Mouse (Mus musculus) lung, adult 2 months (tissue): ENCODE data around the gene 1700010B08Rik. TPM values are rescaled to one million over a fixed set of nuclear protein-coding genes. Genes with fewer than 3 reads are reported as not detected.
"Not testable (repeated sequence)": the region's sequence is repeated elsewhere in the genome, so short reads cannot be mapped to it uniquely, and the experiment has no call there.

Source experiments
- DNase-seq: peaks from one replicate; pipeline ENCODE4 v3.0.0; 2022
- H3K4me1 ChIP-seq: fragments of 200-500 bp; 2 replicates; pipeline ENCODE4 v1.6.1; 2011; ENCODE audit warnings: low read length; ENCODE audit not compliant: control insufficient read depth, insufficient read depth
- H3K4me3 ChIP-seq: fragments of 200-500 bp; replicated peaks from 2 replicates; pipeline ENCODE3; 2011; ENCODE audit warnings: low read depth, mild to moderate bottlenecking, control low read depth, low read length; ENCODE audit errors: extremely low read depth
- CTCF ChIP-seq: fragments of 200-500 bp; IDR thresholded peaks from 2 replicates; pipeline ENCODE4 v1.5.1; 2011; ENCODE audit warnings: mild to moderate bottlenecking, low read length, control low read depth; ENCODE audit not compliant: insufficient read depth
- POLR2A ChIP-seq: fragments of 200-500 bp; IDR thresholded peaks from 2 replicates; pipeline ENCODE4 v1.6.1; 2011; ENCODE audit warnings: low read depth, mild to moderate bottlenecking, control low read depth, low read length, borderline replicate concordance; ENCODE audit errors: extremely low read depth
- WGBS: fragments of 180-500 bp; shearing (Covaris S2); methylation state at CpG from one replicate; pipeline ENCODE4 v1.1.7; 2018; 5-methylcytosine and 5-hydroxymethylcytosine counted together
- polyA plus RNA-seq: library from polyadenylated mRNA; depleted of rRNA; stranded (reverse); fragments of >200 nt; gene quantifications from 2 replicates; pipeline ENCODE4 v1.2.3, GENCODE M21; 2012; rRNA removed

Gene 1700010B08Rik
- not detected in 2 replicates for polyA plus RNA-seq

GRCm38 (mm10) chr2:173719115-173719514 lies at the start of gene 1700010B08Rik:
1700010B08Rik (plus strand) TSS chr2:173719415.
- not testable (repeated sequence) for H3K4me3 ChIP-seq, H3K4me1 ChIP-seq, DNase-seq
- 83% methylated on average over 6 of the region's 7 CpGs for WGBS

GRCm38 (mm10) chr2:173672328-173672896 lies 46.8 kb upstream of the 1700010B08Rik start:
- H3K4me1 ChIP-seq = peaks cover 13% of the 10 kb centered on the region
- no peak for DNase-seq
- TF ChIP-seq CTCF (no peak), POLR2A (no peak)
- no peak overlapping the region for H3K4me3 ChIP-seq
- WGBS = 42% methylated on average over 2 of the region's 2 CpGs

GRCm38 (mm10) chr2:173673469-173673868 lies 45.7 kb upstream of the 1700010B08Rik start:
- no peak for DNase-seq
- WGBS = 74% methylated on average over 1 of the region's 1 CpGs
- Histone ChIP-seq H3K4me3 (no peak overlapping the region), H3K4me1 (peaks cover 13% of the 10 kb centered on the region)
- TF ChIP-seq POLR2A (no peak), CTCF (no peak)

GRCm38 (mm10) chr2:173678593-173678992 lies 40.6 kb upstream of the 1700010B08Rik start:
- Histone ChIP-seq H3K4me1 (peaks cover 4% of the 10 kb centered on the region; the same call in 1 of the 2 replicates), H3K4me3 (no peak overlapping the region)
- DNase-seq = no peak
- no peak for TF ChIP-seq CTCF
- TF ChIP-seq POLR2A = no peak
- WGBS = 88% methylated on average over 2 of the region's 2 CpGs

GRCm38 (mm10) chr2:173679217-173679616 lies 40.0 kb upstream of the 1700010B08Rik start:
- no peak for TF ChIP-seq POLR2A
- no peak for TF ChIP-seq CTCF
- 32% methylated on average over 3 of the region's 3 CpGs for WGBS
- no peak for DNase-seq
- Histone ChIP-seq H3K4me1 (peaks cover 4% of the 10 kb centered on the region; the same call in 1 of the 2 replicates), H3K4me3 (no peak overlapping the region)

GRCm38 (mm10) chr2:173680153-173680552 lies 39.1 kb upstream of the 1700010B08Rik start:
- no peak for TF ChIP-seq CTCF
- no peak for TF ChIP-seq POLR2A
- Histone ChIP-seq H3K4me3 (no peak overlapping the region), H3K4me1 (peaks cover 4% of the 10 kb centered on the region; the same call in 1 of the 2 replicates)
- DNase-seq = no peak
- WGBS = 50% methylated on average over 1 of the region's 1 CpGs

GRCm38 (mm10) chr2:173682773-173683172 lies 36.4 kb upstream of the 1700010B08Rik start:
- no peak overlapping the region for H3K4me3 ChIP-seq
- 54% methylated on average over 10 of the region's 10 CpGs for WGBS
- no peak for TF ChIP-seq CTCF
- TF ChIP-seq POLR2A = no peak
- peaks cover 4% of the 10 kb centered on the region; the same call in 1 of the 2 replicates for H3K4me1 ChIP-seq
- DNase-seq = no peak

- H3K4me1 ChIP-seq = peaks cover 4% of the 10 kb centered on the region; the same call in 1 of the 2 replicates
- no peak for TF ChIP-seq POLR2A
- TF ChIP-seq CTCF = no peak
- 75% methylated on average over 3 of the region's 3 CpGs for WGBS
These were observed 33.3 kb upstream of the 1700010B08Rik start for GRCm38 (mm10) chr2:173685781-173686361.

GRCm38 (mm10) chr2:173687363-173687762 lies 31.9 kb upstream of the 1700010B08Rik start:
- TF ChIP-seq POLR2A = no peak
- TF ChIP-seq CTCF = no peak
- DNase-seq = no peak
- Histone ChIP-seq H3K4me3 (no peak overlapping the region), H3K4me1 (peaks cover 4% of the 10 kb centered on the region; the same call in 1 of the 2 replicates)
- 91% methylated on average over 5 of the region's 5 CpGs for WGBS

More at GRCm38 (mm10) chr2:173685781-173686361, 33.3 kb upstream of the 1700010B08Rik start:
- no peak for DNase-seq
- H3K4me3 ChIP-seq = no peak overlapping the region

GRCm38 (mm10) chr2:173689835-173690234 lies 29.4 kb upstream of the 1700010B08Rik start:
- TF ChIP-seq POLR2A (no peak), CTCF (no peak)

More at GRCm38 (mm10) chr2:173689835-173690234, 29.4 kb upstream of the 1700010B08Rik start:
- DNase-seq = no peak
- no peak overlapping the region for H3K4me3 ChIP-seq
- H3K4me1 ChIP-seq = no peaks in the 10 kb centered on the region; the same call in 1 of the 2 replicates
